16 mouse cellular contexts compared by ENCODE assay signal in the genomic region with DNA sequence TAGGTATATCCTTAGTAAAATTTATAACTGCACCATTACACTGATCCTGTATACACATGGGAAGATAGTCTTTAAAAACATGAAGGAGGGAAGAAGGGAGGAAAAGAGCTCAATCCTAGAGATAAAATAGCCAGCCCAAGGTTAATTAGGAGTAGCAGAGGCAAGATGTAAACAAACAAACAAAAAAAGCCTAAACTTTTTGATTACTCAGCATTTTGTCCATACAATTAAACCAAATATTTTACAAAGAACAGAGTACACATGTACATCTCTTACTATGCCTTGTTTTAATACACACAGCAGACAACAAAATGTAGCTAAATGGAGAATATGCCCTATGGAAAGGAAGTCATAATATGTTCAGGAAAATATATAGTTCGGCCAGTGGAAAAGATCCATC.
"Had no signal": no experiment of that assay in that cellular context is flagged by ENCODE, and none has a peak within 500 bp of the region (broad histone marks: within the 10 kb centered on the region; RNA-seq: fewer than 3 reads in every experiment).

No protein-coding gene starts in this region.

- H3K4me1 ChIP-seq: neural tube, embryonic 13.5 days; neural tube, embryonic 15.5 days; stomach, embryonic 15.5 days had no signal

- H3K4me2 ChIP-seq: neural tube, embryonic 13.5 days; neural tube, embryonic 15.5 days; stomach, embryonic 15.5 days had no signal

- H3K27ac ChIP-seq: neural tube, embryonic 13.5 days; neural tube, embryonic 15.5 days; stomach, embryonic 15.5 days; stomach, postnatal 0 days had no signal

- H3K9me3 ChIP-seq: neural tube, embryonic 13.5 days; neural tube, embryonic 15.5 days; stomach, embryonic 15.5 days had no signal

- H3K27me3 ChIP-seq: neural tube, embryonic 13.5 days; neural tube, embryonic 15.5 days; stomach, embryonic 15.5 days had no signal

- DNase-seq: retina, postnatal 1 day; right cerebral cortex, adult 18-20 months; right cerebral cortex, postnatal 14 days; right cerebral cortex, postnatal 25 days; right cerebral cortex, postnatal 4 days; spleen, adult 18-20 months; thymus, adult 18-20 months; thymus, adult 2 months; thymus, postnatal 14 days; thymus, postnatal 25 days; thymus, postnatal 36 days; thymus, postnatal 4 days had no signal

- H3K36me3 ChIP-seq: stomach, embryonic 15.5 days had no signal

- H3K4me3 ChIP-seq: neural tube, embryonic 13.5 days; neural tube, embryonic 15.5 days; stomach, embryonic 15.5 days had no signal

- H3K9ac ChIP-seq: neural tube, embryonic 13.5 days; neural tube, embryonic 15.5 days; stomach, embryonic 15.5 days had no signal
